Mouse (Mus musculus) small intestine, adult 2 months (tissue): ENCODE measurements around the gene Immt. TPM values are rescaled to one million over a fixed set of nuclear protein-coding genes. Genes with fewer than 3 reads are reported as not detected.
A peak's percentile ranks its signal among the peaks of the same experiment; 100 is the strongest.

ENCODE experiments used
- H3K27ac ChIP-seq: fragments of 200-500 bp; 2 replicates; pipeline ENCODE4 v1.5.1; 2012; ENCODE audit warnings: low read depth, low read length, control low read depth, inconsistent platforms; ENCODE audit not compliant: insufficient read depth
- H3K27me3 ChIP-seq: fragments of 200-500 bp; 2 replicates; pipeline ENCODE4 v1.6.1; 2012; ENCODE audit warnings: mild to moderate bottlenecking, moderate library complexity, low read length, inconsistent platforms; ENCODE audit not compliant: control insufficient read depth, insufficient read depth
- H3K36me3 ChIP-seq: fragments of 200-500 bp; 2 replicates; pipeline ENCODE4 v1.6.1; 2012; ENCODE audit warnings: mild to moderate bottlenecking, low read length, control low read depth, inconsistent platforms; ENCODE audit not compliant: control insufficient read depth, insufficient read depth
- H3K4me1 ChIP-seq: fragments of 200-500 bp; 2 replicates; pipeline ENCODE4 v1.6.1; 2012; ENCODE audit warnings: low read length, inconsistent platforms, mixed read lengths; ENCODE audit not compliant: control insufficient read depth, insufficient read depth, insufficient read length
- H3K4me3 ChIP-seq: fragments of 200-500 bp; 2 replicates; pipeline ENCODE4 v1.5.1; 2012; ENCODE audit warnings: low read depth, mild to moderate bottlenecking, control low read depth, inconsistent platforms, low read length, moderate library complexity
- CTCF ChIP-seq: fragments of 200-500 bp; IDR thresholded peaks from 2 replicates; pipeline ENCODE4 v1.5.1; 2012; ENCODE audit warnings: low read depth, mild to moderate bottlenecking, control low read depth, inconsistent platforms, low read length, moderate library complexity, mixed read lengths; ENCODE audit not compliant: insufficient replicate concordance, insufficient read length; ENCODE audit errors: extremely low read depth
- POLR2A ChIP-seq: fragments of 200-500 bp; IDR thresholded peaks from 2 replicates; pipeline ENCODE4 v1.6.1; 2012; ENCODE audit warnings: low read depth, mild to moderate bottlenecking, control low read depth, inconsistent platforms, low read length, moderate library complexity
- WGBS: fragments of 180-500 bp; shearing (Covaris S2); methylation state at CpG from one replicate; pipeline ENCODE4 v1.1.7; 2018; 5-methylcytosine and 5-hydroxymethylcytosine counted together
- polyA plus RNA-seq: library from polyadenylated mRNA; depleted of rRNA; stranded (reverse); fragments of >200 nt; gene quantifications from 2 replicates; pipeline ENCODE4 v1.2.3, GENCODE M21; 2012

The Immt gene
- polyA plus RNA-seq, 1 experiment = 40.2 TPM

DNA sequence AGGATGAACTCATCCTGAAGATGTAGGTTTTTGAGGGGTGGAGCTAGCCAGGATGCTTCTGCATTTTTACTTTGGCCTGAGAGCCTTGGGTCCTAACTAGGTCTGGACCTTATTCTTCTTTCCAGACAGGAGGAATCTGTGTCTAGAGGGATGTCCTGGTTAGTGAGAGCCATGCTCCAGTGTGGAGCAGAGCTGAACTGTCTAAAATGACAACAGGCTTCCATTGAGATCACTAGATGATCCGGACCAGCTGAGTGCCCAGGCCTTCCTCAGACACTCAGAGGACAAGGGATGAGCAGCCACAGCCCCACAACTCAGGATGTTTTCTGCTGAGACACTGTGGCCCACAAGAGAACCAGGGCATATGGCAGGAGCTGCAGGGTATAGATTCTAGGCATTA is 27.5 kb upstream of the Immt start:
- TF ChIP-seq CTCF (no peak), POLR2A (no peak)
- WGBS = 97% methylated on average over 1 of the region's 1 CpGs
- no peaks in the 10 kb centered on the region for H3K27me3 ChIP-seq
- H3K4me1 ChIP-seq = no peaks in the 10 kb centered on the region
- H3K27ac ChIP-seq = no peak overlapping the region
- no peak overlapping the region for H3K4me3 ChIP-seq
- no peaks in the 10 kb centered on the region for H3K36me3 ChIP-seq

GRCm38 (mm10) chr6:71804061-71804829 is 26.9 kb upstream of the Immt start:
- no peaks in the 10 kb centered on the region for H3K4me1 ChIP-seq
- no peaks in the 10 kb centered on the region for H3K27me3 ChIP-seq
- TF ChIP-seq CTCF (peak; percentile 98), POLR2A (no peak)
- H3K4me3 ChIP-seq = no peak overlapping the region
- H3K36me3 ChIP-seq = no peaks in the 10 kb centered on the region
- WGBS = 15% methylated on average over 12 of the region's 12 CpGs
- no peak overlapping the region for H3K27ac ChIP-seq

- Histone ChIP-seq H3K27me3 (no peaks in the 10 kb centered on the region), H3K4me1 (no peaks in the 10 kb centered on the region), H3K36me3 (peaks cover 4% of the 10 kb centered on the region; the same call in 1 of the 2 replicates), H3K27ac (no peak overlapping the region), H3K4me3 (no peak overlapping the region)
- 25% methylated on average over 1 of the region's 1 CpGs for WGBS
- TF ChIP-seq CTCF (no peak), POLR2A (no peak)
These were observed 24.4 kb upstream of the Immt start for GRCm38 (mm10) chr6:71806713-71807112.

- Histone ChIP-seq H3K27me3 (no peaks in the 10 kb centered on the region), H3K4me1 (no peaks in the 10 kb centered on the region), H3K4me3 (no peak overlapping the region), H3K36me3 (peaks cover 9% of the 10 kb centered on the region), H3K27ac (no peak overlapping the region)
- TF ChIP-seq POLR2A = no peak
- no peak for TF ChIP-seq CTCF
- WGBS = 73% methylated on average over 9 of the region's 9 CpGs
These were observed 21.2 kb upstream of the Immt start for GRCm38 (mm10) chr6:71809890-71810289.

- no peak for TF ChIP-seq POLR2A
- no peak for TF ChIP-seq CTCF
- H3K27me3 ChIP-seq = no peaks in the 10 kb centered on the region
- H3K27ac ChIP-seq = no peak overlapping the region
- H3K4me3 ChIP-seq = no peak overlapping the region
- no peaks in the 10 kb centered on the region for H3K4me1 ChIP-seq
- peaks cover 33% of the 10 kb centered on the region for H3K36me3 ChIP-seq
- WGBS = 65% methylated on average over 2 of the region's 2 CpGs
These were observed 18.3 kb upstream of the Immt start for GRCm38 (mm10) chr6:71812820-71813219.

DNA sequence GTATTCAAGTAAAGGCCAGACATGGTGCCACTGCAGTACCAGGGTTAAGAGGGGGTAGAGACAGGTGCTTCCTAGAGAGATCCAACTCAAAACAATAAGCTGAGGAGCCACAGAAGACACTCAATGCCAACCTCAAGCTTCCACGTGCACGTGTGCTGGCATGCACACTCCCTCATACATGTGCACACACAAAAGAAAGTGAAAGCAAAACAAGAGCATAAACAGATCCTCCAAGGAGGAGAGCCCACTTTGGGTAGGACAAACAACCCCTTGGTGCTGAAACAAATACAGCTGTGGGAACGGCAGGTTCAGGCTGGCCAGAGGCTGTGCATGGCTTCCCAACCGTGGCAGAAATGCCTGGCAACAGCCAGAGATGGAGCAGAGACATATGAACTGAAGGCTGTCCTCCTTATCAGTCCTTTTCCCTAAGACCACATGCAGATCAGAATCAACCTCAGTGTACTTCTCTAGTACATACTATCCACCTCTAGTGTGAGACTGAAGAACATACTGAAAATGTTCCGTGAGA is 11.3 kb upstream of the Immt start:
- H3K27ac ChIP-seq = no peak overlapping the region
- WGBS = 71% methylated on average over 5 of the region's 5 CpGs
- no peaks in the 10 kb centered on the region; the same call in 1 of the 2 replicates for H3K4me1 ChIP-seq
- H3K4me3 ChIP-seq = no peak overlapping the region
- no peaks in the 10 kb centered on the region for H3K27me3 ChIP-seq
- peaks cover 33% of the 10 kb centered on the region for H3K36me3 ChIP-seq
- TF ChIP-seq CTCF (no peak), POLR2A (no peak)

DNA sequence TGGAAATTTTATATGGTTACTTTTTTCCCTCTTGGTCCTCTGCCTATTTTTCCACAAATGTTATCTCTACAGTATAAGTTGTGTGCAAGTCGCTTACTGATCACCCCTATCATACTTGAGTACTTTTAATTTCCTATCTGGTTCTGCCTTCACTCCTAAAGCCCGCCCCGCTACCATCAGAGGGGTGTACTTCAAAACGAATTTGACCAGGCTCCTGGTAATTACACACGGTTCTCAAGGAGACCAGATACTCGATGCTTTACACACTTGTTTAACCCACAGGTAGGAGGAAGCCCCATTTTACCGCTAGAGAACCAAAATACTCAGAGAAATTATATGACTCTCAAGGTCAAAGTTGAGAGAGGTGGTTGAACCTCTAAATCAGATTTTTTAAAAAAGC is 8.0 kb upstream of the Immt start:
- H3K27ac ChIP-seq = no peak overlapping the region
- peaks cover 6% of the 10 kb centered on the region for H3K36me3 ChIP-seq
- WGBS = under 1% methylated on average over 7 of the region's 7 CpGs
- H3K4me3 ChIP-seq = peak overlapping the region; percentile 99
- H3K4me1 ChIP-seq = no peaks in the 10 kb centered on the region; the same call in 1 of the 2 replicates
- TF ChIP-seq POLR2A (no peak), CTCF (no peak)
- no peaks in the 10 kb centered on the region for H3K27me3 ChIP-seq
